Mouse (Mus musculus) ES-E14 (cell line): ENCODE data around the gene Gm16867.
"Not testable (repeated sequence)": the region's sequence is repeated elsewhere in the genome, so short reads cannot be mapped to it uniquely, and the experiment has no call there.

Source experiments
- HCFC1 ChIP-seq: IDR thresholded peaks from 2 replicates; pipeline ENCODE4 v1.6.1; 2012; ENCODE audit warnings: low read length, inconsistent platforms, borderline replicate concordance; ENCODE audit not compliant: insufficient read depth
- MAFK ChIP-seq: IDR thresholded peaks from 2 replicates; pipeline ENCODE4 v1.6.1; 2014; ENCODE audit warnings: mild to moderate bottlenecking, low read depth, low read length, inconsistent platforms; ENCODE audit not compliant: insufficient read depth

DNA sequence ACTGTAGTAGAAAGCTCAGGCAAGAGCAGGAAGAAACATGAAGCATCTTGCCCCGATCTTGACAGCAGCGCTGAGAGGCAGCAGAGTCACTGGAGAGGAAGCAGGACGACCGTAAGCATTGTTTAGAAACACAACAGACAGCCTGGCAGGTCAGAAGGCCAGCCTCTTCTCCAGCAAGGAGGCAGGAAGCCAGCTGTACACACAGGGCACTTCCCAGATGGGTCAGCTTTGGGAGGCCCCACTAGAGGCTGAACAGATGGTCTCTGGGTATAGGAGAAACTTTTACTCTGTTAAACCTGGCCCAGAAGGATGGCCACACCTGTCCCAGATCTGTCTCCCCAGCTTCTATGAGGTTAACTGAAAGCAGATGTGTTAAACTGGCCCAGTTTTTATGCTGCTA is 44.1 kb upstream of the Gm16867 start:
- TF ChIP-seq MAFK, HCFC1: not testable (repeated sequence)
